Mouse (Mus musculus) small intestine, adult 2 months (tissue): ENCODE results near the gene Sebox. TPM values are rescaled to one million over a fixed set of nuclear protein-coding genes. Genes with fewer than 3 reads are reported as not detected.

ENCODE experiments used
- H3K27ac ChIP-seq: fragments of 200-500 bp; 2 replicates; pipeline ENCODE4 v1.5.1; 2012; ENCODE audit warnings: low read depth, low read length, control low read depth, inconsistent platforms; ENCODE audit not compliant: insufficient read depth
- H3K27me3 ChIP-seq: fragments of 200-500 bp; 2 replicates; pipeline ENCODE4 v1.6.1; 2012; ENCODE audit warnings: mild to moderate bottlenecking, moderate library complexity, low read length, inconsistent platforms; ENCODE audit not compliant: control insufficient read depth, insufficient read depth
- H3K36me3 ChIP-seq: fragments of 200-500 bp; 2 replicates; pipeline ENCODE4 v1.6.1; 2012; ENCODE audit warnings: mild to moderate bottlenecking, low read length, control low read depth, inconsistent platforms; ENCODE audit not compliant: control insufficient read depth, insufficient read depth
- H3K4me1 ChIP-seq: fragments of 200-500 bp; 2 replicates; pipeline ENCODE4 v1.6.1; 2012; ENCODE audit warnings: low read length, inconsistent platforms, mixed read lengths; ENCODE audit not compliant: control insufficient read depth, insufficient read depth, insufficient read length
- H3K4me3 ChIP-seq: fragments of 200-500 bp; 2 replicates; pipeline ENCODE4 v1.5.1; 2012; ENCODE audit warnings: low read depth, mild to moderate bottlenecking, control low read depth, inconsistent platforms, low read length, moderate library complexity
- CTCF ChIP-seq: fragments of 200-500 bp; IDR thresholded peaks from 2 replicates; pipeline ENCODE4 v1.5.1; 2012; ENCODE audit warnings: low read depth, mild to moderate bottlenecking, control low read depth, inconsistent platforms, low read length, moderate library complexity, mixed read lengths; ENCODE audit not compliant: insufficient replicate concordance, insufficient read length; ENCODE audit errors: extremely low read depth
- POLR2A ChIP-seq: fragments of 200-500 bp; IDR thresholded peaks from 2 replicates; pipeline ENCODE4 v1.6.1; 2012; ENCODE audit warnings: low read depth, mild to moderate bottlenecking, control low read depth, inconsistent platforms, low read length, moderate library complexity
- WGBS: fragments of 180-500 bp; shearing (Covaris S2); methylation state at CpG from one replicate; pipeline ENCODE4 v1.1.7; 2018; 5-methylcytosine and 5-hydroxymethylcytosine counted together
- polyA plus RNA-seq: library from polyadenylated mRNA; depleted of rRNA; stranded (reverse); fragments of >200 nt; gene quantifications from 2 replicates; pipeline ENCODE4 v1.2.3, GENCODE M21; 2012

Sebox gene
- polyA plus RNA-seq, 1 experiment = not detected

DNA sequence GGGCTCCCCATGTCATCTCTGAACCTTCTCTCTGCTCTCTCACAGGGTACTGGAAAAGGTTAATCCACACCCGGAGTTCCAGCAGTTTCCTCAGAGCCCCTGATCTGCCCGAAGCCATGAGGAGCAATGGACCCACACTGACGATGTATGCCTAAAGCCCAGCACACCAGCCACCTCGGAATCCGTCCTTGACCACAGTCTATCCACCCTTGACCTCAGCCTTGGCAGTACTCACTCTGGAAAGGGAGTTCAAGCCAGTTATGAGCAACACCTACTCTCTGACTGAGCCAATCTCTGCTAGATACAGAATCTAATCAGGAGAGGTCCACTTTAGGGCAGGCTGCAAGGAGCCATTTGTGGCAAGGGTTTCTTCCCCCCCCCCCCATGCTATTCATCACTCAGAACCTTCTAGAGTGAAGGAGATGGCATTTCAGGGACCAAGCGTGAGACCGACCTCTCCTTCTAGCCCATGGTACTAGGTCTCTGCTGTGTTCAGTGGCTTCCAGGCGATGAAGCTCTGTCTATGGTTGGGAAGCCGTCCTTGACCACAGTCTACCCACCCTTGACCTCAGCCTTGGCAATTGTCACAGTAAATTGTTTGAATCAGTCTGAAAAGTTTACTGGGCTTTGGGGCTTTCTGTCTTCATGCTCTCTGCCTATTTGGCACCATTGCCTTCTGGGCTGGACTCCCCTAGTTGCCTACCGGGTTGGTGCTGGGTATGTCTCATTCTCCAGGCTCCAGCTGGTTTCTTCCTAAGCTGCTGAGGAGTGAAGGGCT, 31.7 kb upstream of the Sebox start:
- H3K27ac ChIP-seq = no peak overlapping the region
- H3K4me3 ChIP-seq = no peak overlapping the region
- 89% methylated on average over 10 of the region's 10 CpGs for WGBS
- peaks cover 1% of the 10 kb centered on the region for H3K4me1 ChIP-seq
- H3K27me3 ChIP-seq = no peaks in the 10 kb centered on the region
- no peak for TF ChIP-seq CTCF
- TF ChIP-seq POLR2A = no peak
- no peaks in the 10 kb centered on the region for H3K36me3 ChIP-seq

DNA sequence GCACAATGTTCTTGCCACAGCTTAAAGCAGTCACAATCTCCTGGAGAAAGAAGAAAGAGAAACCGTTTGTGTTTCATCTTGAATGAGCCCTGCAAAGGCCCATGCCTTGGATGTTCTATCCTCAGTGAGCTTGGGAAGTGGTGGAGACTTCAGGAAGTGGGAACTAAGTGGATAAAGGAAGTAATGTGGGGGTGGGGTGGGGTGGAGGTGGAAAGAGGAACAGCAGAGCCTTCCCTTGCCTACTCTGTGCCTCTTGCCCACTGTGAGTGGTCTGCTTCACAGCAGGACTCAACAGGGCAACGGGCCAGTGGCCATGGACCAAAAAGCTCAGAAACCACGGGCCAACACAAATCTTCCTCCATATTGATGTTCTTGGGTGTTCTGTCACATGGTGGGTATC, 28.0 kb upstream of the Sebox start:
- H3K4me3 ChIP-seq = no peak overlapping the region
- TF ChIP-seq CTCF (no peak), POLR2A (no peak)
- no peaks in the 10 kb centered on the region for H3K36me3 ChIP-seq
- no peak overlapping the region for H3K27ac ChIP-seq
- H3K27me3 ChIP-seq = no peaks in the 10 kb centered on the region
- 69% methylated on average over 3 of the region's 3 CpGs for WGBS
- H3K4me1 ChIP-seq = no peaks in the 10 kb centered on the region

DNA sequence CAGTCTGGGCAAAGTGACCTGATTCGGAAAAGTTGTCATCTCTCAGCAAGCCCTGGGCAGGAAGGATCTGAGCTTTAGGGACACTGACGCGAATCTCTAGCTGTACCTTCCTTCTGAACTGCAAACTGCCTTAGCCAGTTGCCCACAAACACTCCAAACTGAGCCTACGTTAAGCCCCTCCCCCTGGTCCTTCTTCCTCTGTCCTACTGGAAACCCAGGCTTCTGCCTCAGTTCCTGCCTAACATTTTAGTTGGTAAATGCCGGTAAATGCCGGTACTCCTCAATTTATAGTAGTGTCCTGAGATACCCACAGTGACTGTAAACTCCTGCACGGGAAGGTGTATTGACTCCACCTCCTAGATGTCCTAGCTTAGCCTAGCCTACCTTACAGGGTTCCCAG, 19.6 kb upstream of the Sebox start:
- H3K27me3 ChIP-seq = peaks cover 11% of the 10 kb centered on the region
- 52% methylated on average over 7 of the region's 7 CpGs for WGBS
- TF ChIP-seq CTCF (no peak), POLR2A (no peak)
- no peak overlapping the region for H3K4me3 ChIP-seq
- H3K27ac ChIP-seq = no peak overlapping the region
- no peaks in the 10 kb centered on the region for H3K4me1 ChIP-seq
- no peaks in the 10 kb centered on the region for H3K36me3 ChIP-seq

DNA sequence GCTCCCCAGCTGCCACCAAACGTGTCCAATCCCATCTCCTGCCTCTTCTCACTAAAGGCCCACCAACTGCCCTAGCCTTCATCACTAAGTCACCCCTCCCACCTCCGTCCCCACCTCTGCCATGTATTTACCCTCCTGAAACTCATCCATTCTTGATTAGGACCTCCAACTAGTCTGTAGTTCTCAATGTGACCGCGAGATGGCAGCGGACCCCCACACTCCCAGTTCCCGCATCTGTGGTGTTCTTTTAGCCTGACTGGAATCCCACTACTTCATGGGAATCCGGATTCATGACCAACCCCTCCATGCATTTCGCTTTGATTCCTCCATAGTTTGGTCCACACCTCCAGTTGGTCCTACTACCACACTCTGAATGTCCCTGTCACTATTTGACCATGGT, 15.1 kb upstream of the Sebox start:
- H3K36me3 ChIP-seq = no peaks in the 10 kb centered on the region
- peaks cover 29% of the 10 kb centered on the region for H3K27me3 ChIP-seq
- H3K27ac ChIP-seq = no peak overlapping the region
- TF ChIP-seq CTCF = peak; percentile 81; the same call in 1 of the 2 replicates
- TF ChIP-seq POLR2A = no peak
- peaks cover 6% of the 10 kb centered on the region; the same call in 1 of the 2 replicates for H3K4me1 ChIP-seq
- no peak overlapping the region for H3K4me3 ChIP-seq
- 3% methylated on average over 8 of the region's 8 CpGs for WGBS

DNA sequence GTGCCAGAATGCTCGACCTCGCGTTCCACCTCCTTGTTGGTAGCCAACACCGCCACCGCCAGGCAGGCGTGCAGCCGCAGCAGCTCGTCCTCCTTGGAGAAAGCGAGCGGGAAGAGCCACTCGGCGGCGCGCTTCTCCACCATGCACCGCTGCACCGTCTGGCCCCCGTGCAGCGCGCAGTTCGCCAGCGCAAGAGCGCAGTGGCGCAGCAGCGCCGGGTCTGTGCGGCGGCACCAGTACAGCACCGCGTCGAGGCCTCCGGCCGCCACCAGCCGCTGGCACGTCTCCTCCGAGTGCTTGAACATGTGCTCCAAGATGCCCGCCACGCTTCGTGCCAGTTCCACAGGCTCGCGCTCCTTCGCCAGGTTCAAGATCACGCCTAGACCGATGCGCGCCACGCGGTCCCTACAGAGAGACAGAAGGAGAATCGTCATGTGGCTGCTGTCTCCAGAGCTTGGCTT, 12.4 kb upstream of the Sebox start:
- Histone ChIP-seq H3K27me3 (peaks cover 26% of the 10 kb centered on the region), H3K27ac (no peak overlapping the region), H3K4me1 (peaks cover 6% of the 10 kb centered on the region; the same call in 1 of the 2 replicates), H3K36me3 (no peaks in the 10 kb centered on the region), H3K4me3 (peak overlapping the region; percentile 13; the same call in 1 of the 2 replicates)
- no peak for TF ChIP-seq POLR2A
- TF ChIP-seq CTCF = no peak
- WGBS = 13% methylated on average over 48 of the region's 48 CpGs

DNA sequence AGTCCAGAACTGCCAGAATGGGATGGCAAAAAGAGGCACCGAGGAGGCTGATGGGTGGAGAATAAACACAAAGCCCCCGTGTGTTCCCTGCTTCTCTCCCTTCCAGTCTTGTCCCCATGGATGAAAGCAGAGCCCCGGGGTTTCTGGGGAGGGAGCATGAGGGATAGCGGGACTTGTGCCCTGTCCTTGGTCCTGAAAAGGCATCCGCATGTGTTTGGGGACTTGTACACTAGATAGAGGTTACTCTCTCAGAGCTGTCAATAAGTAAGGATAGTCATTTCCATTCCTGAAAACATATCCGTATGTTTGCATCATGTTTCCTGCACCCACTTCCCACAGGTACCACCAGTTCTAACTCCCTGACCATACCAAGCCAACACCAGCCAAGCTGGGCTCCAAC, 7.3 kb upstream of the Sebox start:
- peaks cover 22% of the 10 kb centered on the region for H3K27me3 ChIP-seq
- H3K27ac ChIP-seq = no peak overlapping the region
- H3K4me3 ChIP-seq = no peak overlapping the region
- 8% methylated on average over 6 of the region's 6 CpGs for WGBS
- no peak for TF ChIP-seq POLR2A
- TF ChIP-seq CTCF = no peak
- H3K4me1 ChIP-seq = peaks cover 8% of the 10 kb centered on the region
- H3K36me3 ChIP-seq = no peaks in the 10 kb centered on the region

DNA sequence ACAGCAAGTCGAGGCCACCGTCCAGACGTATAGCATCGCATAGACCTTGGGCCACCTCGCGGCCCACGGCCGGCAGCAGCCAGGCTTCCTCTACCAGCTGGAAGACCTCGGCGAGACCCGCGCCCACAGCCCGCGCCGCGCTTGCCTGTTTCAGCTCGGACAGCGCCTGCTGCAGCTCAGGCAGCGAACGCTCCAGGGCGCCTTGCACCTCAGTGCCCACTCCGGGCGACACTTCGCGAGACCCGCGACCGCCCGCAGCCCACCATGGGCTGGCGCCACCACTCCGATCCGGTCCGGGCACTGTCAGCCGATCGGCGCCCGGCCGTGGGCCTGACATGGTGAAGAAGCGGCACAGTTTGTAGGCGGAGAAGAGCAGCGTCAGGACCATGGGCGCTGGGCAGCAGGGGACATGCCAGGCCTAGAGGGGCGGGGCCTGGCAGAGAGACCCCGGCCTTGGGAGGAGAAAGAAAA, 6.1 kb upstream of the Sebox start:
- TF ChIP-seq POLR2A = no peak
- TF ChIP-seq CTCF = no peak
- Histone ChIP-seq H3K36me3 (no peaks in the 10 kb centered on the region), H3K27ac (no peak overlapping the region), H3K4me3 (peak overlapping the region; percentile 52), H3K4me1 (peaks cover 6% of the 10 kb centered on the region), H3K27me3 (peaks cover 21% of the 10 kb centered on the region)
- WGBS = 3% methylated on average over 44 of the region's 44 CpGs
